Mouse (Mus musculus): ENCODE results near the gene Usp46. TPM values are rescaled to one million over a fixed set of nuclear protein-coding genes. Genes with fewer than 3 reads are reported as not detected.

Gene Usp46
- polyA plus RNA-seq, 1 experiment: 2.7 TPM

DNA sequence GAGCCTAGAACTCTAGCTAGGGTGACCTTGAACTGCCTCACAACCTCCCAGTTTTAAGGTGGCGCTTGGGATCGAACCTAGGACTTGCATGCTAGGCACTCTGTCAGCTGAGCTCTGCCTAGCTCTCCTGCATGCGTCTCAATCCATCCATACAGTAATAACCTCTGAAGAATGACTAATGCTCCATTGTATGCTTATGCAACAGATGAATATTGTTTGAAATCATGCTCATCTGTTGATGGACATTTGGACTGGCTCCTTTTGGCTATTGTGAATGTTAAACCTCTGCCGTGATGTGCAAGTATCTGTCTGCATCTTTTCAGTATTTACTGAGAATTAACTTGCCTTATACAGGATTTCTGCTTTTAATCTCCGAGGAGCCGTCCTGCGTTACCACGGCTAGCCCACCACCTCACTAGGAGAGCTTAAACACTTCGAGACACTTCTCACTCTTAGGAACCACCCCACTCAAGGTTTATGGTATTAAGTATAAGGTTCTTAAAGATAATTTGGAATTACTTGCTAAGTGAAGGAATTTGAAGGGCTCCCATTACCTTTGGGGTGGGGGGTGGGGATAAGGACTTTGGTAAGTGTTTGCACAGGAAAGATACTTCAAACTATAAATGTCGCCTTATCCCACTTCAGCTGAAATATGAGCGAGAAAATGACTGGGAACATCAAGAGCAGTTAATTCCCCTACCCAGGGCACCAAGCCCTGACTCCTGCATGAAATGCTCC, 29.1 kb upstream of the Usp46 start:
- Histone ChIP-seq H3K27me3 (ENCODE audit: control insufficient read depth, insufficient read depth, low read length) (no peaks in the 10 kb centered on the region), H3K4me3 (ENCODE audit: extremely low read depth, insufficient read depth, insufficient read length) (no peak overlapping the region), H3K27ac (ENCODE audit: insufficient read depth, low read length) (no peak overlapping the region), H3K4me1 (ENCODE audit: control insufficient read depth, insufficient read depth, insufficient read length) (0 out of 2 replicates have a peak, but pooled peaks cover 7% of the 10 kb centered on the region), H3K36me3 (ENCODE audit: control insufficient read depth, insufficient read depth, low read length) (peaks cover 2% of the 10 kb centered on the region; the same call in 1 of the 2 replicates)
- DNase-seq (ENCODE audit: low read depth in 1 of 2, low spot score in 2 of 2): no peak
- TF ChIP-seq CTCF (IDR thresholded peaks at IDR 0.05; ENCODE audit: extremely low read depth, insufficient read depth, insufficient read length, insufficient replicate concordance) (no peak), POLR2A (IDR thresholded peaks at IDR 0.05; ENCODE audit: low read depth, low read length) (no peak)
- 96% methylated on average over 11 of the region's 11 CpGs for WGBS

- no peaks in the 10 kb centered on the region for H3K27me3 ChIP-seq (ENCODE audit: control insufficient read depth, insufficient read depth, low read length)
- DNase-seq (ENCODE audit: low read depth in 1 of 2, low spot score in 2 of 2): no peak
- 0 out of 2 replicates have a peak, but pooled peaks cover 7% of the 10 kb centered on the region for H3K4me1 ChIP-seq (ENCODE audit: control insufficient read depth, insufficient read depth, insufficient read length)
- H3K36me3 ChIP-seq (ENCODE audit: control insufficient read depth, insufficient read depth, low read length): peaks cover 2% of the 10 kb centered on the region; the same call in 1 of the 2 replicates
- WGBS: 98% methylated on average over 1 of the region's 1 CpGs
- TF ChIP-seq CTCF (IDR thresholded peaks at IDR 0.05; ENCODE audit: extremely low read depth, insufficient read depth, insufficient read length, insufficient replicate concordance) (no peak), POLR2A (IDR thresholded peaks at IDR 0.05; ENCODE audit: low read depth, low read length) (no peak)
- no peak overlapping the region for H3K27ac ChIP-seq (ENCODE audit: insufficient read depth, low read length)
- H3K4me3 ChIP-seq (ENCODE audit: extremely low read depth, insufficient read depth, insufficient read length): no peak overlapping the region
Observed at GRCm38 (mm10) chr5:74096060-74096459, 27.8 kb upstream of the Usp46 start.

GRCm38 (mm10) chr5:74095611-74096010, 27.4 kb upstream of the Usp46 start:
- 96% methylated on average over 2 of the region's 2 CpGs for WGBS
- DNase-seq (ENCODE audit: low read depth in 1 of 2, low spot score in 2 of 2): no peak
- no peak overlapping the region for H3K27ac ChIP-seq (ENCODE audit: insufficient read depth, low read length)
- no peaks in the 10 kb centered on the region for H3K27me3 ChIP-seq (ENCODE audit: control insufficient read depth, insufficient read depth, low read length)
- peaks cover 2% of the 10 kb centered on the region; the same call in 1 of the 2 replicates for H3K36me3 ChIP-seq (ENCODE audit: control insufficient read depth, insufficient read depth, low read length)
- no peak for TF ChIP-seq CTCF (IDR thresholded peaks at IDR 0.05; ENCODE audit: extremely low read depth, insufficient read depth, insufficient read length, insufficient replicate concordance)
- no peak for TF ChIP-seq POLR2A (IDR thresholded peaks at IDR 0.05; ENCODE audit: low read depth, low read length)
- no peak overlapping the region for H3K4me3 ChIP-seq (ENCODE audit: extremely low read depth, insufficient read depth, insufficient read length)
- H3K4me1 ChIP-seq (ENCODE audit: control insufficient read depth, insufficient read depth, insufficient read length): 0 out of 2 replicates have a peak, but pooled peaks cover 7% of the 10 kb centered on the region

GRCm38 (mm10) chr5:74094841-74095437, 26.7 kb upstream of the Usp46 start:
- no peak for DNase-seq (ENCODE audit: low read depth in 1 of 2, low spot score in 2 of 2)
- H3K36me3 ChIP-seq (ENCODE audit: control insufficient read depth, insufficient read depth, low read length): peaks cover 2% of the 10 kb centered on the region; the same call in 1 of the 2 replicates
- WGBS: 91% methylated on average over 8 of the region's 8 CpGs
- H3K27me3 ChIP-seq (ENCODE audit: control insufficient read depth, insufficient read depth, low read length): no peaks in the 10 kb centered on the region
- H3K4me3 ChIP-seq (ENCODE audit: extremely low read depth, insufficient read depth, insufficient read length): no peak overlapping the region
- no peak for TF ChIP-seq POLR2A (IDR thresholded peaks at IDR 0.05; ENCODE audit: low read depth, low read length)
- TF ChIP-seq CTCF (IDR thresholded peaks at IDR 0.05; ENCODE audit: extremely low read depth, insufficient read depth, insufficient read length, insufficient replicate concordance): no peak
- H3K4me1 ChIP-seq (ENCODE audit: control insufficient read depth, insufficient read depth, insufficient read length): 0 out of 2 replicates have a peak, but pooled peaks cover 7% of the 10 kb centered on the region
- no peak overlapping the region for H3K27ac ChIP-seq (ENCODE audit: insufficient read depth, low read length)

GRCm38 (mm10) chr5:74093556-74094428, 25.6 kb upstream of the Usp46 start:
- H3K4me3 ChIP-seq (ENCODE audit: extremely low read depth, insufficient read depth, insufficient read length): peak overlapping the region; percentile 87
- WGBS: 33% methylated on average over 11 of the region's 11 CpGs
- H3K27me3 ChIP-seq (ENCODE audit: control insufficient read depth, insufficient read depth, low read length): no peaks in the 10 kb centered on the region
- H3K36me3 ChIP-seq (ENCODE audit: control insufficient read depth, insufficient read depth, low read length): peaks cover 2% of the 10 kb centered on the region; the same call in 1 of the 2 replicates
- 0 out of 2 replicates have a peak, but pooled peaks cover 7% of the 10 kb centered on the region for H3K4me1 ChIP-seq (ENCODE audit: control insufficient read depth, insufficient read depth, insufficient read length)
- H3K27ac ChIP-seq (ENCODE audit: insufficient read depth, low read length): peak overlapping the region; percentile 71; the same call in 1 of the 2 replicates
- no peak for DNase-seq (ENCODE audit: low read depth in 1 of 2, low spot score in 2 of 2)
- no peak for TF ChIP-seq CTCF (IDR thresholded peaks at IDR 0.05; ENCODE audit: extremely low read depth, insufficient read depth, insufficient read length, insufficient replicate concordance)
- no peak for TF ChIP-seq POLR2A (IDR thresholded peaks at IDR 0.05; ENCODE audit: low read depth, low read length)

- TF ChIP-seq CTCF (IDR thresholded peaks at IDR 0.05; ENCODE audit: extremely low read depth, insufficient read depth, insufficient read length, insufficient replicate concordance) (no peak), POLR2A (IDR thresholded peaks at IDR 0.05; ENCODE audit: low read depth, low read length) (peak; percentile 67)
- WGBS: 1% methylated on average over 57 of the region's 57 CpGs
- Histone ChIP-seq H3K27ac (ENCODE audit: insufficient read depth, low read length) (peak overlapping the region; percentile 71), H3K36me3 (ENCODE audit: control insufficient read depth, insufficient read depth, low read length) (peaks cover 2% of the 10 kb centered on the region; the same call in 1 of the 2 replicates), H3K4me1 (ENCODE audit: control insufficient read depth, insufficient read depth, insufficient read length) (0 out of 2 replicates have a peak, but pooled peaks cover 7% of the 10 kb centered on the region), H3K27me3 (ENCODE audit: control insufficient read depth, insufficient read depth, low read length) (no peaks in the 10 kb centered on the region), H3K4me3 (ENCODE audit: extremely low read depth, insufficient read depth, insufficient read length) (peak overlapping the region; percentile 87)
- peak; percentile 89 to 91 for DNase-seq (ENCODE audit: low read depth in 1 of 2, low spot score in 2 of 2)
Observed at GRCm38 (mm10) chr5:74092833-74093555, 24.8 kb upstream of the Usp46 start.
